8 mouse cellular contexts compared by ENCODE assay signal in genomic region chr3:95434136-95434982, GRCm38 (mm10). TPM values are rescaled to one million over a fixed set of nuclear protein-coding genes. Genes with fewer than 3 reads are reported as not detected.
A peak's percentile ranks its signal among the peaks of the same experiment; 100 is the strongest.
DNase-seq lines count a peak whose midpoint lies in the region; ATAC-seq lines count a peak whose summit lies in the region.

Gene Arnt, plus strand, starts transcription at chr3:95434388.

- H3K4me2 ChIP-seq in heart, embryonic 14.5 days (ENCODE audit: low read length): peak within 1 kb of the TSS; percentile 68
- peak within 1 kb of the TSS; percentile 74 for H3K4me2 ChIP-seq in liver, embryonic 13.5 days
- H3K4me2 ChIP-seq in stomach, embryonic 16.5 days (ENCODE audit: low read depth, low read length): peak within 1 kb of the TSS; percentile 90

- H3K36me3 ChIP-seq in heart, embryonic 14.5 days (ENCODE audit: control insufficient read depth, insufficient read depth, low read length): peaks cover 21% of the 10 kb centered on the region
- peaks cover 18% of the 10 kb centered on the region for H3K36me3 ChIP-seq in liver, embryonic 13.5 days
- H3K36me3 ChIP-seq in stomach, embryonic 16.5 days (ENCODE audit: control insufficient read depth, insufficient read depth, low read length): peaks cover 9% of the 10 kb centered on the region; the same call in 1 of the 2 replicates

- WGBS in heart, embryonic 14.5 days: under 1% methylated on average over 47 of the region's 47 CpGs
- under 1% methylated on average over 47 of the region's 47 CpGs for WGBS in liver, embryonic 13.5 days (ENCODE audit: insufficient replicate concordance)
- WGBS in stomach, embryonic 16.5 days: under 1% methylated on average over 47 of the region's 47 CpGs

- H3K27me3 ChIP-seq in heart, embryonic 14.5 days (ENCODE audit: control insufficient read depth, insufficient read depth, low read length): no peaks in the 10 kb centered on the region
- H3K27me3 ChIP-seq in liver, embryonic 13.5 days: peaks cover 2% of the 10 kb centered on the region; the same call in 1 of the 2 replicates
- no peaks in the 10 kb centered on the region for H3K27me3 ChIP-seq in stomach, embryonic 16.5 days (ENCODE audit: control insufficient read depth, insufficient read depth, low read length)

- H3K9me3 ChIP-seq in heart, embryonic 14.5 days (ENCODE audit: control insufficient read depth, low read length): no peaks in the 10 kb centered on the region
- no peaks in the 10 kb centered on the region for H3K9me3 ChIP-seq in liver, embryonic 13.5 days (replicated peaks)
- no peaks in the 10 kb centered on the region for H3K9me3 ChIP-seq in stomach, embryonic 16.5 days (replicated peaks; ENCODE audit: control insufficient read depth, low read length)

- H3K4me1 ChIP-seq in heart, embryonic 14.5 days (ENCODE audit: control insufficient read depth in 2 of 2, insufficient read depth in 2 of 2, low read length in 2 of 2): peaks cover 2 to 3% of the 10 kb centered on the region in 2 experiments; a peak in 1 of 4 replicates
- peaks cover 29% of the 10 kb centered on the region for H3K4me1 ChIP-seq in liver, embryonic 13.5 days (replicated peaks)
- H3K4me1 ChIP-seq in stomach, embryonic 16.5 days (ENCODE audit: control insufficient read depth, insufficient read depth, low read length): peaks cover 6% of the 10 kb centered on the region; the same call in 1 of the 2 replicates

- peak within 1 kb of the TSS; percentile 87 for H3K9ac ChIP-seq in heart, embryonic 14.5 days (ENCODE audit: low read length)
- H3K9ac ChIP-seq in liver, embryonic 13.5 days: peak within 1 kb of the TSS; percentile 93
- H3K9ac ChIP-seq in stomach, embryonic 16.5 days (ENCODE audit: low read length): peak within 1 kb of the TSS; percentile 86

- peak within 1 kb of the TSS; percentile 81 for H3K27ac ChIP-seq in heart, embryonic 14.5 days (replicated peaks in 1 of 2; ENCODE audit: control insufficient read depth in 1 of 2, insufficient read depth in 1 of 2, low read depth in 2 of 2, low read length in 2 of 2)
- H3K27ac ChIP-seq in liver, embryonic 13.5 days: peak within 1 kb of the TSS; percentile 95
- H3K27ac ChIP-seq in stomach, embryonic 16.5 days (ENCODE audit: low read length): peak within 1 kb of the TSS; percentile 85

- peak; percentile 96 for DNase-seq in c-Kit-negative CD71-positive TER-119-positive erythroid progenitor cells, embryonic 14.5 days (ENCODE audit: low read depth, low spot score)
- peak; percentile 94 for DNase-seq in fibroblast of lung, adult 2 months (ENCODE audit: low read depth)
- peak; percentile 96 for DNase-seq in kidney, postnatal 14 days
- DNase-seq in liver, embryonic 13.5 days: peak; percentile 93
- DNase-seq in neural tube, embryonic 10.5 days (ENCODE audit: extremely low spot score, low spot score): peak; percentile 94

- ATAC-seq in CD4-positive, CD25-positive, alpha-beta regulatory T cell, adult 4 months: peak; percentile 91
- ATAC-seq in heart, embryonic 14.5 days (ENCODE audit: insufficient number of reproducible peaks, insufficient read depth, low FRiP score, low read depth): peak; percentile 99
- ATAC-seq in liver, embryonic 13.5 days (ENCODE audit: low read depth): peak; percentile 99
- peak; percentile 100 for ATAC-seq in stomach, embryonic 16.5 days (ENCODE audit: insufficient read depth, low FRiP score)

- peak within 1 kb of the TSS; percentile 81 to 88 for H3K4me3 ChIP-seq in heart, embryonic 14.5 days (ENCODE audit: control insufficient read depth in 1 of 2, insufficient read depth in 1 of 2, low read depth in 1 of 2, low read length in 2 of 2)
- H3K4me3 ChIP-seq in liver, embryonic 13.5 days (replicated peaks): peak within 1 kb of the TSS; percentile 90
- H3K4me3 ChIP-seq in stomach, embryonic 16.5 days (replicated peaks; ENCODE audit: low read length): peak within 1 kb of the TSS; percentile 94

RNA-seq across cellular contexts. Expression of gene Arnt, which starts in this region (rescaled TPM):
- polyA plus RNA-seq in CD4-positive, CD25-positive, alpha-beta regulatory T cell, adult 4 months (2017; shearing (Covaris generic)): 10 to 100 TPM; 38.3 to 49.0 TPM
- 27.5 and 28.5 TPM in 2 replicates for polyA plus RNA-seq in heart, embryonic 14.5 days (2014; fragmentation: Nextera tagmentation; extraction: Ambion mirVana)
- polyA plus RNA-seq in liver, embryonic 13.5 days (2015; fragmentation: Nextera tagmentation; extraction: Ambion mirVana): 16.0 and 20.3 TPM in 2 replicates
- 46.5 and 47.8 TPM in 2 replicates for polyA plus RNA-seq in stomach, embryonic 16.5 days (2015; fragmentation: Nextera tagmentation; extraction: Ambion mirVana)

Comparison
In these comparisons a context has a peak if more than half of its experiments do, and no peak if none do; other contexts are left out.
1. Peak in every context shown above with its lines: DNase-seq, ATAC-seq, H3K4me3 ChIP-seq and H3K27ac ChIP-seq.